In the genomic region with DNA sequence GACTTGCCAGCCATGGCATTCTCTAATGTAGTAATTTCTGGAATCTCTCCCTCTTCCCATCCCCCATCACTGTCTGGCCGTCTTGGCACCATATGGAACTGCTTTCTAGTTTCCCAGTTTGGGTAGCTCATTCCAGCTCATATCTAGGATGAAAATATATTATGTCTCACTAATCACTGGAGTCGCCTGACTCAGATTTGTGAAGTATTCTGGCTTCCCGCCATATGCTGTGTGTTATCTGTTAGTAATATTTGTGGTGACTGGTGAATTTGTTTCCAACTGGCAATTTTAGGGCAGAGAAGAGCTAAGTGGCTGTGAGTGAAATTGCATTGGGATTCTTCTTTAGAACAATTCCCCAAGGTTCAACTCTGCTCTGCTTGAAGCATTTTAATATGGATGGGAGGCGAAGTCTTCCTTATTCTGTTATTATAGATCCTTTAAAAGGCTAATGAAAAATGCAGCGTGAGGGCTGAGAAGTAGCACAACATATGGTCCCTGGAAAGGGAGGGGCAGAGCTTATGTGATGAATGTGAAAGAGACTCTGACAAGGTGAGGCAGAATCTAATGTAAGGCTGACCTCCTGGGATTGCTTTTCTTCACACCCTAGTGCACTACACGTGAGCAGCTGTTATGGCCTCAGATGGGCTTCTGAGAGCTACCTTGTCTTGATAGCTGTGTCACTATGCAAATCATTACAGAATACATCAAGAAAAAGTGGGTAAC, we compare ENCODE assay signal across 11 mouse cellular contexts.
DNase-seq lines count a peak whose midpoint lies in the region; ATAC-seq lines count a peak whose summit lies in the region.
"Had no signal": no experiment of that assay in that cellular context is flagged by ENCODE, and none has a peak within 500 bp of the region (broad histone marks: within the 10 kb centered on the region; RNA-seq: fewer than 3 reads in every experiment).

No protein-coding gene starts in this region.

- H3K27me3 ChIP-seq in midbrain, embryonic 12.5 days, result no peaks in the 10 kb centered on the region
- no peaks in the 10 kb centered on the region for H3K27me3 ChIP-seq in midbrain, embryonic 10.5 days (ENCODE audit: low read depth, poor library complexity, severe bottlenecking)
- no peaks in the 10 kb centered on the region for H3K27me3 ChIP-seq in hindbrain, embryonic 12.5 days
- no peaks in the 10 kb centered on the region for H3K27me3 ChIP-seq in neural tube, embryonic 13.5 days
- H3K27me3 ChIP-seq: heart, embryonic 13.5 days had no signal

- H3K27ac ChIP-seq in midbrain, embryonic 12.5 days (replicated peaks), result no peak overlapping the region
- H3K27ac ChIP-seq in midbrain, embryonic 10.5 days (replicated peaks), result no peak overlapping the region
- H3K27ac ChIP-seq in hindbrain, embryonic 12.5 days, result peak overlapping the region; percentile 49; the same call in 1 of the 2 replicates
- H3K27ac ChIP-seq in neural tube, embryonic 13.5 days (replicated peaks), result peak overlapping the region; percentile 29
- H3K27ac ChIP-seq: heart, embryonic 13.5 days had no signal

- no peak overlapping the region for H3K9ac ChIP-seq in midbrain, embryonic 12.5 days (replicated peaks)
- H3K9ac ChIP-seq in hindbrain, embryonic 12.5 days, result no peak overlapping the region
- H3K9ac ChIP-seq in neural tube, embryonic 13.5 days, result no peak overlapping the region
- H3K9ac ChIP-seq: heart, embryonic 13.5 days had no signal

- H3K4me3 ChIP-seq in midbrain, embryonic 12.5 days, result no peak overlapping the region
- H3K4me3 ChIP-seq in midbrain, embryonic 10.5 days, result no peak overlapping the region
- H3K4me3 ChIP-seq in hindbrain, embryonic 12.5 days, result no peak overlapping the region
- no peak overlapping the region for H3K4me3 ChIP-seq in neural tube, embryonic 13.5 days
- H3K4me3 ChIP-seq: heart, embryonic 13.5 days had no signal

- no peaks in the 10 kb centered on the region for H3K4me1 ChIP-seq in midbrain, embryonic 12.5 days
- no peaks in the 10 kb centered on the region for H3K4me1 ChIP-seq in midbrain, embryonic 10.5 days
- H3K4me1 ChIP-seq in hindbrain, embryonic 12.5 days, result no peaks in the 10 kb centered on the region; the same call in 1 of the 2 replicates
- H3K4me1 ChIP-seq in neural tube, embryonic 13.5 days (replicated peaks), result peaks cover 10% of the 10 kb centered on the region; the same call in 1 of the 2 replicates
- H3K4me1 ChIP-seq: heart, embryonic 13.5 days had no signal

- DNase-seq in adrenal gland, postnatal 10 days, result peak; percentile 2
- DNase-seq in adrenal gland, adult 8-10 months, result no peak
- DNase-seq in midbrain, embryonic 10.5 days (ENCODE audit: low spot score), result no peak
- no peak for DNase-seq in ovary, adult 18-20 months (ENCODE audit: low spot score)
- DNase-seq in B cell, adult 2 months, result no peak
- DNase-seq: kidney, adult 8-10 months; lung, postnatal 4 days had no signal

- 65% methylated on average over 6 of the region's 6 CpGs for WGBS in midbrain, embryonic 12.5 days
- 79% methylated on average over 6 of the region's 6 CpGs for WGBS in midbrain, embryonic 10.5 days
- 51% methylated on average over 6 of the region's 6 CpGs for WGBS in hindbrain, embryonic 12.5 days
- WGBS in neural tube, embryonic 13.5 days, result 45% methylated on average over 6 of the region's 6 CpGs

- peak; percentile 54; the same call in 1 of the 2 replicates for ATAC-seq in midbrain, embryonic 12.5 days (ENCODE audit: low FRiP score, low read depth)
- ATAC-seq in hindbrain, embryonic 12.5 days (ENCODE audit: low FRiP score), result peak; percentile 79
- no peak; the same call in 1 of the 2 replicates for ATAC-seq in neural tube, embryonic 13.5 days (ENCODE audit: low read depth)

- H3K36me3 ChIP-seq in midbrain, embryonic 12.5 days, result no peaks in the 10 kb centered on the region
- no peaks in the 10 kb centered on the region for H3K36me3 ChIP-seq in midbrain, embryonic 10.5 days
- H3K36me3 ChIP-seq in hindbrain, embryonic 12.5 days, result no peaks in the 10 kb centered on the region
- H3K36me3 ChIP-seq in neural tube, embryonic 13.5 days, result no peaks in the 10 kb centered on the region
- H3K36me3 ChIP-seq: heart, embryonic 13.5 days had no signal

- no peaks in the 10 kb centered on the region for H3K9me3 ChIP-seq in midbrain, embryonic 12.5 days
- no peaks in the 10 kb centered on the region for H3K9me3 ChIP-seq in midbrain, embryonic 10.5 days (replicated peaks)
- no peaks in the 10 kb centered on the region for H3K9me3 ChIP-seq in hindbrain, embryonic 12.5 days (replicated peaks)
- H3K9me3 ChIP-seq in neural tube, embryonic 13.5 days, result no peaks in the 10 kb centered on the region
- H3K9me3 ChIP-seq: heart, embryonic 13.5 days had no signal

- no peak overlapping the region for H3K4me2 ChIP-seq in midbrain, embryonic 12.5 days (replicated peaks)
- H3K4me2 ChIP-seq in hindbrain, embryonic 12.5 days (replicated peaks), result no peak overlapping the region
- H3K4me2 ChIP-seq in neural tube, embryonic 13.5 days, result no peak overlapping the region
- H3K4me2 ChIP-seq: heart, embryonic 13.5 days had no signal

Comparison
In these comparisons a context has a peak if more than half of its experiments do, and no peak if none do; other contexts are left out.
1. H3K27ac ChIP-seq: peak in hindbrain, embryonic 12.5 days (single experiment) and neural tube, embryonic 13.5 days (single experiment); none in midbrain, embryonic 12.5 days (single experiment) and midbrain, embryonic 10.5 days (single experiment).